Mouse (Mus musculus): Measurements from ENCODE around the gene Rfx8.

The Rfx8 gene

GRCm38 (mm10) chr1:39734881-39735280 is 14.1 kb upstream of the Rfx8 start:
- no peak for DNase-seq (ENCODE audit: low read depth in 1 of 2, low spot score in 2 of 2)

DNA sequence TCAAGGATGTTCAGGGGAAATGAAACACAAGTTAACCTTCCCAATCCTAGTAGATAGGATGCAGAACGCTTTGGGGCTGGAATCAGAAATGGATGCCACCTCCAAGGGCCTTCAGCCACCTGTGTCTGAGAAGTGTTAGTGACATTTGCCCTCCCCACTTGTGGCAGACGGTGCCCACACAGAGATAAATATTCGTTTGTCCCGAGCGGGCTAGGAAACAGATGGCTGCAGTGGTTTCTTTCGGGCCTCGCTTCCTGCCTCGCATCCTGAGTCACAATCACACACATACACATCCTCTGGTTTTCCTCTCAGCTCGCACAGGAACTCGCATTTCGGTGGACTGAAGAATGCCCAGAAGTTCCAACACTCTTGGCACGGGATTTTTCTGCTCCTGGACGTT is 13.5 kb upstream of the Rfx8 start:
- no peak for DNase-seq (ENCODE audit: low read depth in 1 of 2, low spot score in 2 of 2)

GRCm38 (mm10) chr1:39733876-39734275 is 13.1 kb upstream of the Rfx8 start:
- DNase-seq (ENCODE audit: low read depth in 1 of 2, low spot score in 2 of 2): no peak

DNA sequence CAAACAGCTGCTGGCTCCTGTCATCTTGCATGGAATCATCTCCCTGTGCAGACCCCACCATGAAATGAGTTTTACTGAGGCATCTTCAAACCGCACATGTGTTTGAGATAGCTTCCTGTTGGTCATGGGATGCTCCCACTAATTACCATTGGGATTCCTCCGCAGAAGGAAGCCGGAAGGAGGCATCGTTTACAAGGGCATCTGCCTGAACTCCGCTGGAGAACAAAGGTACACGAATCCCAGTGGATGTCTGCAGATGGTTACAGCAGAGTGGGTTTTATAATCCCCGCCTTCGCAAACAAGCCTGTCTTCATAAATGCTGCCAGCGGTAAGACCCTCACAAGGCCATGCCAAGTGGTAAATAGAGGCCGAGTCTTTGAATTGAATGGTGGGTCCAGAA is 11.3 kb upstream of the Rfx8 start:
- no peak for DNase-seq (ENCODE audit: low read depth in 1 of 2, low spot score in 2 of 2)

DNA sequence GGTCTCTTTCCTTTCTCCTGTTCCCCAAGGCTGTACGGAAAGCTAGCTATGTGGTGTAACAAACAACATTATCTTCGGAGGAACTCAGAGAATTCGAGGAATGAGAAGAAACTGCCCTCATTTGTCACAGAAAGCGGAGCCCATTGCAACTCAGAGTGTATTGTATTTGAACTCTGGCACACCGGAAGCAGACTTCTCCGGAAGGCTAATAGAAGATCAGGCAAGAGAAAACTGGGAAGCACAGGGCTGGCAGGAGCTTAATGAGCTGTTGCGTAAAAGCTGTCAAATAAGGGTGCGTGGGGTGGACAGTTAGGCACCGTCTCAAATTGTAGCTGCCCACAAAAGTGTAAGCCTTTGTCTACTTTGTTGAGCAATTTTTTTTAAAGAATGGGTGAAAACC is 10.7 kb upstream of the Rfx8 start:
- DNase-seq (ENCODE audit: low read depth in 1 of 2, low spot score in 2 of 2): no peak

- no peak for DNase-seq (ENCODE audit: low read depth in 1 of 2, low spot score in 2 of 2)
Measured at GRCm38 (mm10) chr1:39730868-39731267, 10.1 kb upstream of the Rfx8 start.

GRCm38 (mm10) chr1:39729919-39730318 is 9.1 kb upstream of the Rfx8 start:
- no peak for DNase-seq (ENCODE audit: low read depth in 1 of 2, low spot score in 2 of 2)

GRCm38 (mm10) chr1:39721351-39721726 is 542 bp upstream of the Rfx8 start:
- no peak for DNase-seq (ENCODE audit: low read depth in 1 of 2, low spot score in 2 of 2)

DNA sequence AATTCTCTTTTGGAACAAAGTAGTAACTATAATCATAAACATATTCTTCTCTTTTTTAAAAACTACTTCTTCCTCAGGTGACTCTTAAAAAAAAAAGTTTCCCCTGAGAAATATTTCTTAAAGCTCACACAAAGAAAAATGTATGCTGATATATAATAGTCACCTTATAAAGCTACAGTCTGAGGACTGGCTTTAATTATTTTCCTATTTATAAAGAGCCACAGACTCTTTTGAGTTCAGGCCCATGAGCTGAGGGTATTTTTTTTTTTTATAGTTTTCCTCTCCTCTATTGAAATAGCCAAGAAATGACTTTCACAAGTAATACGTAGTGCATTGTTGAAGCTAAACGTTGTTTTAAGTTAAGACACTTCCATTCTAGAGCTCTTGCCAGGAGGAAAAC is 611 bp downstream of the Rfx8 start:
- no peak for DNase-seq (ENCODE audit: low read depth in 1 of 2, low spot score in 2 of 2)

- DNase-seq (ENCODE audit: low read depth in 1 of 2, low spot score in 2 of 2): no peak
Measured at GRCm38 (mm10) chr1:39715551-39715950, 5.2 kb downstream of the Rfx8 start.

DNA sequence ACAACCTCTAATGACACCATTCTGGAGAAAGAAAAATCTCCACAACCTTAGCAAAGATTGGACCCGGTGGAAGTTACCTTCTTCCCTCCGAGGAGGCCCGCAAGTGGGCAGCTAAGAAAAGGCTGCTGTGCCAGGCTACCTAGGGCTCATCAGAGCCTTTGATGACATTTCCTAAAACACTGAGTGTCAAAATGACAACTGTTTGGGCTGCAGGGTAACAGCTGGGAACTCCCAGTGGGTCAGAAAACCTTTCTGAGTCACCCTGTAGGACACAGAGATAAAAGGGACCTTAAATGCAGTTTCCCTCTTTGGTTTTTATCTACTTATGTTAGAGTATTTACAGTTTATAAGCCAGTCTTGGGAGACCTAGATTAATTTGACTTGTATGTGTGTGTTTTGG is 6.1 kb downstream of the Rfx8 start:
- DNase-seq (ENCODE audit: low read depth in 1 of 2, low spot score in 2 of 2): no peak

- DNase-seq (ENCODE audit: low read depth in 1 of 2, low spot score in 2 of 2): no peak
Measured at GRCm38 (mm10) chr1:39713842-39714658, 6.7 kb downstream of the Rfx8 start.

- DNase-seq (ENCODE audit: low read depth in 1 of 2, low spot score in 2 of 2): no peak
Measured at GRCm38 (mm10) chr1:39713300-39713699, 7.5 kb downstream of the Rfx8 start.

GRCm38 (mm10) chr1:39712261-39712660 is 8.5 kb downstream of the Rfx8 start:
- no peak for DNase-seq (ENCODE audit: low read depth in 1 of 2, low spot score in 2 of 2)

DNA sequence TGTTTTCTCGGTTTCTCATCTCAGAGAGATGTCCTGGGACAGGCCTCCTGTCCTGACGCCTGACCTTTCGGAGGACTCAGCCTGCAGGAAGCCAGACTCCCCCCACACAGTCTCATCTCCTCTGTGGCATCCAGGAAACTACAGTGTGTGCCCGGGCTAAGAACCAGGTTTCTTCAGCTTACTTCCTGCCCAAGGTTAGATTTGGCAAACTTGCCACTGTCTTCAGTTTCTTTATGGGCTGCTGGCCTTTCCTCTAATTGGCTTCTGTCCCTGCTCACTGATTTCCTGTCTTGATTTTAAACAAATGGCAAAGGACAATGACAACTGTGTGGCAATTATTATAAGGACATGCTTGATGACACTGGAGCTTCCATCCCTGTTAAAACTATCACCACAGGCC is 10.2 kb downstream of the Rfx8 start:
- no peak for DNase-seq (ENCODE audit: low read depth in 1 of 2, low spot score in 2 of 2)

GRCm38 (mm10) chr1:39710016-39710415 is 10.8 kb downstream of the Rfx8 start:
- DNase-seq (ENCODE audit: low read depth in 1 of 2, low spot score in 2 of 2): no peak

DNA sequence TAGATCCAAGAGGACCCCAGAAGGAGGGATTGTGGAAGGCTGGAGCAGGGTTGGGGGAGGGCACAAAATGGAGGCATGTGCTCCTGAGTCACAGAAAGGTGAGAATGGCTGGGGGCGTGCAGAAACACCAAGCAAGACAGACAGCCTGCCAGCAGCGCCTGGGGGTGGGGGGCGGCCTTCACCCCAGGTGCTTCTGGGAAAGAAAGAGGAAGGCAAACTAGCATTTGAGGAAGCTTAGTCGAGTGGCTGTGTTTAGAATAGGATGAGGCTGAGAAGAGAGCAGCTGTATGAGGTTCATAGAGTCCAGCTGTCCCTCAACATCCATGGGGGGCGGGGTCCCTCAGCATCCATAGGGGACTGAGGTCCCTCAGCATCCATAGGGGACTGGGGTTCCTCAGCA is 12.0 kb downstream of the Rfx8 start:
- DNase-seq (ENCODE audit: low read depth in 1 of 2, low spot score in 2 of 2): no peak

- no peak for DNase-seq (ENCODE audit: low read depth in 1 of 2, low spot score in 2 of 2)
Measured at GRCm38 (mm10) chr1:39702216-39703046, 18.4 kb downstream of the Rfx8 start.

DNA sequence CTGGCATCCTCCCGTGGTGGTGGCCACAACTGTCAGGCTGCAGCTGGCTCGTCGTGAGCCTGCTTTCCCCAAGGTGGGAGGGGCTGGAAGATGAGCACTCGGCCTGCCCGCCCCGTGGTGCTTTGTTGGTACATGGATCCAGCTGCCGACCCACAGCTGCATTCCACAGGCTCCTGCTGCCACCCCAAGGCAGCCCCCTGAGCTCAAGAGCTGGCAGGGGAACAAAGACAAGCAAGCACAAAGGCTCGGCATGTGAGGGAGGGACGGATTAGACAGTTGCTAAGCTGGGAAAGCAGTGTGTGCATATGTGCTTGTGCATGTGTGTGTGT is 19.6 kb downstream of the Rfx8 start:
- no peak for DNase-seq (ENCODE audit: low read depth in 1 of 2, low spot score in 2 of 2)

- no peak for DNase-seq (ENCODE audit: low read depth in 1 of 2, low spot score in 2 of 2)
Measured at GRCm38 (mm10) chr1:39700599-39701273, 20.1 kb downstream of the Rfx8 start.

DNA sequence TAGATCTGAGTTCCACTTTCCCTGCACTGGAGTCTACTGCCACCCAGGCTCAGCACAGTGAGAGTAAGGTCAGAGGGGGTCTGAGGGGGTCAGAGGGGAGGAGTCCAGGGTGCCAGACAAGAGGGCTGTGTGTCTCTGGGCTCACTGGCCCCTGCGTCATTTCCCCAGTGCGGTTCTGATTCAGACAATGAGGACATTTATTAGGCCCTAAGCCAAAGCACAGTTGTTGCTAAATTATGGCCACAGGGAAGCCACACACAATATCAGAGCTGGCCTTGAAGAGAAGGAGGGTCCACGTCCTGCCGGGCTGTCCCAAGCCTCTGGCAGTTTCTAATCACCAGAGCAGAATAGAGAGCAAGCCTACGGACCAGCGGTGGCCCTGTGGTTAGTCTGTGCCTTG is 22.3 kb downstream of the Rfx8 start:
- no peak for DNase-seq (ENCODE audit: low read depth in 1 of 2, low spot score in 2 of 2)

DNA sequence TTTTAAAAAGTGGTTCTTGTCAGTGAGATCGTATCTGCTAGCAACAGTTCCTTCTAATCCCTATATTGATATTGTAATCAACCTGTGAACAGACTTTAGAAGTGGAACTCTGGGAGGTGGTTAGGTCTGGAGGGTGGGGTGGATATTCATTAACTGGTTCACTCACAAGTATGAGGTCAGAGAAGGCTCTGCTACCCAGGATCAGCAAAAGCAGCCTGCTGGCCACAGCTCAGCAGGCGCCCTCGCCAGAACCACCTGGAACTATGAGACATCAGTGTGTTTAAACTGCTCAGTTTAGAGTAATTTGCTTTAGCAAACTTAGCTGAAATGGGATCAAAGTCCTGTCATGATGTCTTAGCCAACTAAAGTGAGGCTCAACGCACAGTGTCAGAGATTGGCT is 25.6 kb downstream of the Rfx8 start:
- DNase-seq (ENCODE audit: low read depth in 1 of 2, low spot score in 2 of 2): no peak

Measured in monocyte, adult 2 months (primary cell).